Mouse (Mus musculus) heart, embryonic 14.5 days (tissue): Measurements from ENCODE around the gene Sufu. TPM values are rescaled to one million over a fixed set of nuclear protein-coding genes. Genes with fewer than 3 reads are reported as not detected.

Source experiments
- ATAC-seq: fragments of 200-750 bp; cut with Nextera tagmentation; 2 replicates; pipeline ENCODE4 v1.8.0; 2017; ENCODE audit warnings: low read depth, moderate TSS enrichment; ENCODE audit not compliant: insufficient number of reproducible peaks, insufficient read depth, low FRiP score
- H3K27ac ChIP-seq, 2 experiments: fragments of 200-500 bp in 1 of 2; fragments of 300-500 bp in 1 of 2; sonication (generic) in 1 of 2; replicated peaks in 1 of 2; 2 replicates each; pipeline ENCODE4 v1.5.1; 2012 to 2014; ENCODE audit warnings: low read depth in 2 of 2, low read length in 2 of 2, control low read depth in 1 of 2, mild to moderate bottlenecking in 1 of 2, mixed read lengths in 1 of 2; ENCODE audit not compliant: control insufficient read depth in 1 of 2, insufficient read depth in 1 of 2
- H3K27me3 ChIP-seq: fragments of 300-500 bp; sonication (generic); 2 replicates; pipeline ENCODE4 v1.6.1; 2014; ENCODE audit warnings: mild to moderate bottlenecking, low read length, control low read depth; ENCODE audit not compliant: control insufficient read depth, insufficient read depth
- H3K36me3 ChIP-seq: fragments of 300-500 bp; sonication (generic); 2 replicates; pipeline ENCODE4 v1.6.1; 2014; ENCODE audit warnings: mild to moderate bottlenecking, control low read depth, low read length, mixed read lengths; ENCODE audit not compliant: control insufficient read depth, insufficient read depth
- H3K4me1 ChIP-seq, 2 experiments: fragments of 200-500 bp in 1 of 2; fragments of 300-500 bp in 1 of 2; sonication (generic) in 1 of 2; 2 replicates each; pipeline ENCODE4 v1.6.1; 2012 to 2014; ENCODE audit warnings: low read length in 2 of 2, control low read depth in 1 of 2, mixed read lengths in 1 of 2; ENCODE audit not compliant: control insufficient read depth in 2 of 2, insufficient read depth in 2 of 2
- H3K4me2 ChIP-seq: fragments of 300-500 bp; sonication (generic); 2 replicates; pipeline ENCODE4 v1.6.1; 2014; ENCODE audit warnings: mild to moderate bottlenecking, low read length
- H3K4me3 ChIP-seq, 2 experiments: fragments of 200-500 bp in 1 of 2; fragments of 300-500 bp in 1 of 2; sonication (generic) in 1 of 2; 2 replicates each; pipeline ENCODE4 v1.5.1; 2012 to 2014; ENCODE audit warnings: low read length in 2 of 2, mild to moderate bottlenecking in 2 of 2, control low read depth in 1 of 2, low read depth in 1 of 2, moderate library complexity in 1 of 2; ENCODE audit not compliant: control insufficient read depth in 1 of 2, insufficient read depth in 1 of 2
- H3K9ac ChIP-seq: fragments of 300-500 bp; sonication (generic); 2 replicates; pipeline ENCODE4 v1.6.1; 2014; ENCODE audit warnings: mild to moderate bottlenecking, low read length
- H3K9me3 ChIP-seq: fragments of 300-500 bp; sonication (generic); 2 replicates; pipeline ENCODE4 v1.6.1; 2016; ENCODE audit warnings: low read length, control low read depth; ENCODE audit not compliant: control insufficient read depth
- WGBS: fragments of 180-500 bp; shearing (Covaris S2); extraction: QIAGEN DNeasy Blood & Tissue Kit; methylation state at CpG from one replicate; pipeline ENCODE4 v1.1.7; 2014; 5-methylcytosine and 5-hydroxymethylcytosine counted together
- polyA plus RNA-seq: library from polyadenylated mRNA; unstranded; fragments of >200 nt; fragmentation: Nextera tagmentation; extraction: Ambion mirVana; gene quantifications from 2 replicates; pipeline ENCODE4 v1.2.1, GENCODE M21; 2014

The Sufu gene
- polyA plus RNA-seq, 1 experiment from 2014 or later, result 18.8 TPM

DNA sequence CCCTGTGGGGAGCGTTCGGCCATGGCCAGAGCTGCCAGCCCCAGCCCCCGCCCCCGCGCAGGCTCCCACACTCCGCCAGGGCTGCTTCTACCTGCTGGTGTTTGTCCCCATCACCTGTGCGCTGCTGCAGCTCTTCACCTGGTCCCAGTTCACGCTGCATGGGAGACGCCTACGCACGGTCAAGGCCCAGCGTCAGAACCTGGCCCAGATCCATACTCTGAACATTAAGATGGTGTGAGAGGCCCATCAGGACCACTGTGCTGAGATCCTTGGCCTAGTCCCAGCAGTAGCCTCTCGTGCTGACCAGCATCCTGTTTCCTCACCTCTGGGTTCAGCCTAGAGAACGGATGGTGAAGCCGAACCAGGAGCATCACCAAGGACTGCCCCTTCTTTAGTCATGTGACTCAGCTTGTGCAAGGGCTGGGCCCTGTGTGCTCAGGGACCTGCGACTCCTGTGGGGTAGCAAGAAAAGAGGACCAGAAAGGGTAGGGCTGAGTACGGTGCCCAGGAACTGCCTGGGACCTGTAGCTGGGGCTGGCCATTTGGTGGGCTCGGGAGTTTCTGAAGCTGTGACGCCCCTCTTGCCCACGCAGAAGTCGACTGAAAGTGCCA is 22.1 kb upstream of the Sufu start:
- 52% methylated on average over 21 of the region's 21 CpGs for WGBS
- Histone ChIP-seq H3K27me3 (no peaks in the 10 kb centered on the region), H3K4me2 (no peak overlapping the region), H3K9ac (no peak overlapping the region), H3K4me1 (no peaks in the 10 kb centered on the region), H3K36me3 (peaks cover 35% of the 10 kb centered on the region), H3K4me3 (no peak overlapping the region), H3K27ac (no peak overlapping the region), H3K9me3 (no peaks in the 10 kb centered on the region)
- 0 out of 2 replicates have a peak, but pooled peaks have one; percentile 24 for ATAC-seq

DNA sequence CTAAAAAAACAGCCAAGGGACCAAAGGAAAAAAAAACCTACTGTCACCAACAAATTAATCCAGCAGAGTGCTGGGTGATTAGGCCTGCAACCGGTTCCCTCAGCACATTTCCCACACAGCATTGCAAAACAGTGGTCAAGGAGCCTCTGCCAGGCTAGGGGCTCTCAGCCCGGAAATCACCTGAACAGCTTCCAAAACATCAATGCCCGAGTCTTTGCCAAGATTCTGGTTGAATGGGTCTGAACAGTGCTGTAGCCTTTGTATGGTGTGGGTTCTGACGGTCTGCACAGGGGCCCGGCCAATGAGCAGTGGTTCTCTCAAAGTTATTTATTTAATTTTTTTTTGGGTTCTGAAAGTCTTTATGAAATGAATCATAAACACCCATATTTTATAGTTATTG is 21.2 kb upstream of the Sufu start:
- no peak overlapping the region for H3K4me3 ChIP-seq
- 70% methylated on average over 5 of the region's 5 CpGs for WGBS
- H3K9me3 ChIP-seq, result no peaks in the 10 kb centered on the region
- H3K9ac ChIP-seq, result no peak overlapping the region
- H3K27me3 ChIP-seq, result no peaks in the 10 kb centered on the region
- no peak overlapping the region for H3K27ac ChIP-seq
- no peaks in the 10 kb centered on the region for H3K4me1 ChIP-seq
- peaks cover 44% of the 10 kb centered on the region for H3K36me3 ChIP-seq
- H3K4me2 ChIP-seq, result no peak overlapping the region
- ATAC-seq, result no peak

DNA sequence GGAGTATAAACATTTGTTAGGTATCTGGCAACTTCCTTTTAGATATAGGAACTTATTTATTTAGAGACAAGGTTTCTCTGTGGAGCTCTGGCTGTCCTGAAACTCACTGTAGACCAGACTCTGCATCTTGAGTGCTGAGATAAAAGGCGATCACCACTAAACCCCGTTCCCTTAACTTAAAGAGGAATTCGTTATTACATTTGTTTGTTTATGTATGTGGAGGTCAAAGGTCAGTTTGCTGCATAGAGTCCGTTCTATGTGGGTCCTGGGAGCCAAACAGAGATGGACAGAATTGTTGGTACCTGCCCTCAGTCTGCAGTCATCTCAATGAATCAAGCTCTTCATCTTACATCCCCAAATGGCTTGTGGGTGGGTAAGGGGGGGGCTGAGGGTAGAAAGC is 20.8 kb upstream of the Sufu start:
- H3K4me1 ChIP-seq, result no peaks in the 10 kb centered on the region
- no peaks in the 10 kb centered on the region for H3K9me3 ChIP-seq
- ATAC-seq, result no peak
- H3K4me3 ChIP-seq, result no peak overlapping the region
- 53% methylated on average over 4 of the region's 4 CpGs for WGBS
- no peaks in the 10 kb centered on the region for H3K27me3 ChIP-seq
- peaks cover 48% of the 10 kb centered on the region for H3K36me3 ChIP-seq
- no peak overlapping the region for H3K27ac ChIP-seq
- H3K9ac ChIP-seq, result no peak overlapping the region
- no peak overlapping the region for H3K4me2 ChIP-seq

DNA sequence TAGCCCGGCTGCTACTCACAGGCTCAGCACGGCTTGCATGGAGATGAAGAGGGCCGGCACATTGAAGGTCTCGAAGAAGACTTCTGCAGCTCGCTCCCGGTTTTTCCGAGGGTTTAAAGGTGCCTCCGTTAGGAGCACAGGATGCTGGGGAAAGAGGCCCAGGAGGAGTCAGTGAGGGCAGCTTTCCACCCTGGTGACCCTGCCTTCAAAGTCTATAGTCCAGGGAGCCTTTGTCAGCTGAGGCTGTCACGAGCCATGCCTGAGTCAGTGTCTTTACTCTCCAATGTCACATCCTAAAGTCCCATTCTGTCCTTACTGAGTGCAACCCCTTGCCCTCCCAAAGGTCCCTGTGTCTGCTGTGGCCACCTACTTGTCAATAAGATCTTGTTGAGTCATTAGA is 14.4 kb upstream of the Sufu start:
- Histone ChIP-seq H3K4me2 (no peak overlapping the region), H3K9me3 (no peaks in the 10 kb centered on the region), H3K4me3 (no peak overlapping the region), H3K9ac (no peak overlapping the region), H3K4me1 (no peaks in the 10 kb centered on the region), H3K36me3 (peaks cover 95% of the 10 kb centered on the region), H3K27me3 (no peaks in the 10 kb centered on the region), H3K27ac (no peak overlapping the region)
- 89% methylated on average over 9 of the region's 9 CpGs for WGBS
- ATAC-seq, result no peak

DNA sequence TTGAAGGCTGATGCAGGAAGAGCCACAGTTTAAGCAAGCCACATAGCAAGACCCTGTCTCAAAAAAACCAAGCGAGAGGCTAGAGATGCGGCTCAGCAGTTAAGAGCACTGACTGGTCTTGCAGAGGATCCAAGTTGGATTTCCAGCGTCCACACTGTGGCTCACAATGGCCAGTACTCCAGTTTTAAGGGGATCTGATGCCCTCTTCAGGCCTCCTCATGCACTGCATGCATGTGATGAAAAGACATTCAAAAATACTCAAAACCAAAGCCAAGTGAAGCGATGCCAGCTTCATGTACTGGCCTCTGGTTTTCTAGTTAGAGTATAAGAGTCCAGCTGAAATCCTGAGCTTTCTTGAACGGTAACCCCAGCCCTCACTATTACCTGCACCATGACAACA is 6.8 kb upstream of the Sufu start:
- H3K4me3 ChIP-seq, result no peak overlapping the region
- no peak overlapping the region for H3K4me2 ChIP-seq
- no peak for ATAC-seq
- WGBS, result 84% methylated on average over 5 of the region's 5 CpGs
- H3K9ac ChIP-seq, result no peak overlapping the region
- peaks cover 38% of the 10 kb centered on the region for H3K36me3 ChIP-seq
- H3K9me3 ChIP-seq, result no peaks in the 10 kb centered on the region
- H3K27me3 ChIP-seq, result no peaks in the 10 kb centered on the region
- H3K27ac ChIP-seq, result no peak overlapping the region
- H3K4me1 ChIP-seq, result peaks cover 7 to 10% of the 10 kb centered on the region in 2 experiments; a peak in 3 of 4 replicates

DNA sequence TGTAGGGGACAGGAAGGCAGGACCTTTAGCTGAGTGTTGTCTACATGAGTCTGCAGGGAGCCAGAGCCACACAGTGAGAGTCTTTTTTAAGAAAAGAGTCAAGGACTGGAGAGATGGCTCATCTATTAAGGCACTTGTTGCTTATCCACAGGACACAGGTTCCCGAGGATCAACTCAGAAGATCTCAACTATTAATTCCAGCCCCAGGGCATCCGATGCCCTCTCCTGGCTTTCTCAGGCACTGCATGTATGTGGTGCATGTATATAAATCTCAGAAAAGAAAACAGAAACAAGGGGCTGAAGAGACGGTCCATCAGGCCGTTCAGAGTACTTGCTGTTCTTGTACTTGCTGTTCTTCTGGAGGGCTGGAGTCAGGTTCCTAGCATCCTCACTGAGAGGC is 4.7 kb upstream of the Sufu start:
- Histone ChIP-seq H3K36me3 (peaks cover 22% of the 10 kb centered on the region), H3K27ac (no peak overlapping the region), H3K4me1 (peaks cover 9 to 15% of the 10 kb centered on the region in 2 experiments; a peak in 3 of 4 replicates), H3K4me3 (no peak overlapping the region), H3K9ac (no peak overlapping the region), H3K9me3 (no peaks in the 10 kb centered on the region), H3K27me3 (no peaks in the 10 kb centered on the region), H3K4me2 (no peak overlapping the region)
- no peak for ATAC-seq
- WGBS, result 45% methylated on average over 4 of the region's 4 CpGs

DNA sequence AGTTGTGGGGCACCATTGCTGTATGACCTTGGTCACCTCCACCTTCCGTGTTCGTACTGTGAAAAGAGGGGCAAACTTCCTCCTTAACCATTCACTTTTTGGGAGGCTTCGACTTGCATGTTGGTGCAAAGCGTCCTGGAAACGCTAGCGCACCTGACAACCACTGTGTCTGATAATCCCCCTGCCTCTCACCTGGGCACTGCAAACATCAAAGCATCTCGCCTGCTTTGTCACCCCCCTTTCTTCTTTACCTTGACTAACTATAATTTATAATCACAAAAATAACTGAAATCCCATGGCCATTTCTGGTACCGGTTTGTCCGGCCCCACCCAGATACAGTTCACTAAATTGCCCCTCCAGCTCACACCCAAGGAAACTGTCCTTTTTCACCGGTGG is 2.0 kb upstream of the Sufu start:
- peaks cover 8% of the 10 kb centered on the region; the same call in 1 of the 2 replicates for H3K36me3 ChIP-seq
- H3K4me2 ChIP-seq, result peak overlapping the region; percentile 84
- no peak overlapping the region for H3K27ac ChIP-seq
- H3K9me3 ChIP-seq, result no peaks in the 10 kb centered on the region
- H3K27me3 ChIP-seq, result no peaks in the 10 kb centered on the region
- no peak for ATAC-seq
- H3K9ac ChIP-seq, result peak overlapping the region; percentile 63
- H3K4me1 ChIP-seq, result peaks cover 19 to 37% of the 10 kb centered on the region in 2 experiments
- 3% methylated on average over 10 of the region's 10 CpGs for WGBS
- peak overlapping the region; percentile 80 to 89 for H3K4me3 ChIP-seq
